Mouse (Mus musculus): ENCODE measurements at regions not wholly inside any gene's neighbourhood (a gene's known extent, or its start where the extent isn't known, plus 50 kb on each side); places are given as distances from the start of the nearest gene placed in this dataset.

DNA sequence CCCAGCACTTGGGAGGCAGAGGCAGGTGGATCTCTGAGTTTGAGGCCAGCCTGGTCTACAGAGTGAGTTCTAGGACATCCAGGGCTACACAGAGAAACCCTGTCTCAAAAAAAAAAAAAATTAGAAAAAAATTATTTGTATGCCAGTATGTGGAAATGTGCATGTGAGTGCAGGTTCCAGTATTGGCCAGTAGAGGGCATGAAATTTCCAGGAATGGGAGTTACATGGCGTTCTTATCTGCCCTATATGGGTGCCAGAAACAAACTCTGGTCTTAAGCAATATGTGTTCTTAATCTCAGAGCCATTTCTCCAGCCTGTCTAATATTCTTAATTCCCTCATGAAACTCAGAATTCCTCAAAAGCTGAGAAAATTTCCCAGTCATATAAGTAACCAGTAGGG is 113.7 kb upstream of the Pard3b start:
- TF ChIP-seq CTCF (IDR thresholded peaks at IDR 0.05): peak; percentile 29
- no peak for TF ChIP-seq POLR2A (IDR thresholded peaks at IDR 0.05; ENCODE audit: insufficient read depth, low read depth, low read length)
- no peak for TF ChIP-seq EP300 (IDR thresholded peaks at IDR 0.05; ENCODE audit: insufficient read depth, low read depth, low read length)

Data from heart, adult 2 months (tissue).